Mouse (Mus musculus) bone marrow macrophage, adult 2 months (primary cell): Measurements from ENCODE around the gene Rfx5. TPM values are rescaled to one million over a fixed set of nuclear protein-coding genes. Genes with fewer than 3 reads are reported as not detected.

ENCODE experiments used
- H3K27ac ChIP-seq: 2 replicates; pipeline ENCODE4 v1.5.1; 2012; ENCODE audit warnings: low read depth, low read length; ENCODE audit not compliant: insufficient read depth
- H3K4me1 ChIP-seq: 2 replicates; pipeline ENCODE4 v1.6.1; 2012; ENCODE audit warnings: low read length; ENCODE audit not compliant: control insufficient read depth, insufficient read depth
- H3K4me3 ChIP-seq: 2 replicates; pipeline ENCODE4 v1.5.1; 2012; ENCODE audit warnings: mild to moderate bottlenecking, low read length, moderate library complexity; ENCODE audit not compliant: insufficient read depth
- CTCF ChIP-seq: IDR thresholded peaks from 2 replicates; pipeline ENCODE4 v1.5.1; 2012; ENCODE audit warnings: low read depth, mild to moderate bottlenecking, low read length, moderate library complexity
- POLR2A ChIP-seq: IDR thresholded peaks from 2 replicates; pipeline ENCODE4 v1.6.1; 2012; ENCODE audit warnings: mild to moderate bottlenecking, low read depth, low read length, borderline replicate concordance
- polyA plus RNA-seq: library from polyadenylated mRNA; stranded (reverse); fragments of >200 nt; gene quantifications from 2 replicates; pipeline ENCODE4 v1.2.4, GENCODE M21; 2012; ENCODE audit not compliant: missing spikeins, insufficient read depth, insufficient read length

Gene Rfx5
- polyA plus RNA-seq, 1 experiment = 18.7 TPM

GRCm38 (mm10) chr3:95003273-95003672 lies 49.4 kb downstream of the Rfx5 start:
- H3K27ac ChIP-seq = peak overlapping the region; percentile 40; the same call in 1 of the 2 replicates
- no peak for TF ChIP-seq POLR2A
- TF ChIP-seq CTCF = no peak
- peaks cover 25% of the 10 kb centered on the region for H3K4me1 ChIP-seq
- no peak overlapping the region for H3K4me3 ChIP-seq

- H3K4me1 ChIP-seq = peaks cover 25% of the 10 kb centered on the region
- TF ChIP-seq POLR2A (no peak), CTCF (no peak)
- no peak overlapping the region for H3K4me3 ChIP-seq
- no peak overlapping the region for H3K27ac ChIP-seq
Observed at GRCm38 (mm10) chr3:95005651-95006050, 51.8 kb downstream of the Rfx5 start.

- Histone ChIP-seq H3K27ac (no peak overlapping the region), H3K4me1 (peaks cover 22% of the 10 kb centered on the region), H3K4me3 (no peak overlapping the region)
- TF ChIP-seq POLR2A = no peak
- TF ChIP-seq CTCF = no peak
Observed at GRCm38 (mm10) chr3:95007706-95008105, 53.8 kb downstream of the Rfx5 start.

- no peak overlapping the region for H3K27ac ChIP-seq
- H3K4me1 ChIP-seq = peaks cover 4% of the 10 kb centered on the region; the same call in 1 of the 2 replicates
- TF ChIP-seq POLR2A = no peak
- no peak for TF ChIP-seq CTCF
- H3K4me3 ChIP-seq = no peak overlapping the region
Observed at GRCm38 (mm10) chr3:95010396-95010795, 56.5 kb downstream of the Rfx5 start.

Other genes with a start within 250 kb of the Rfx5 start
- 0.19 TPM in 1 of 2 replicates, not detected in the other for gene Cgn, start 167.6 kb upstream of the Rfx5 start, polyA plus RNA-seq
- gene Pogz, start 116.5 kb upstream of the Rfx5 start, polyA plus RNA-seq = 20.7 and 28.6 TPM in 2 replicates
- gene Psmb4, start 67.1 kb upstream of the Rfx5 start, polyA plus RNA-seq = 281 and 392 TPM in 2 replicates
- 32.8 and 35.0 TPM in 2 replicates for gene Selenbp1, start 21.0 kb upstream of the Rfx5 start, polyA plus RNA-seq
- gene Pi4kb, start 20.7 kb downstream of the Rfx5 start, polyA plus RNA-seq = 23.7 and 28.6 TPM in 2 replicates
- gene Zfp687, start 61.4 kb downstream of the Rfx5 start, polyA plus RNA-seq = 10.5 and 12.7 TPM in 2 replicates
- 136 and 148 TPM in 2 replicates for gene Psmd4, start 88.5 kb downstream of the Rfx5 start, polyA plus RNA-seq
- gene Pip5k1a, start 152.9 kb downstream of the Rfx5 start, polyA plus RNA-seq = 23.4 and 27.8 TPM in 2 replicates
- 54.8 and 57.4 TPM in 2 replicates for gene Vps72, start 156.9 kb downstream of the Rfx5 start, polyA plus RNA-seq
- gene Tmod4, start 170.4 kb downstream of the Rfx5 start, polyA plus RNA-seq = 0.60 TPM in 1 of 2 replicates, not detected in the other
- gene Scnm1, start 179.9 kb downstream of the Rfx5 start, polyA plus RNA-seq = 88.6 and 112 TPM in 2 replicates
- 5.6 and 6.0 TPM in 2 replicates for gene Lysmd1, start 180.0 kb downstream of the Rfx5 start, polyA plus RNA-seq
- 235 and 240 TPM in 2 replicates for gene Tnfaip8l2, start 188.3 kb downstream of the Rfx5 start, polyA plus RNA-seq
- gene Sema6c, start 206.4 kb downstream of the Rfx5 start, polyA plus RNA-seq = 1.2 and 1.5 TPM in 2 replicates